Mouse (Mus musculus): ENCODE results near the gene Zfp503.

GRCm38 (mm10) chr14:21988577-21989290 is 667 bp downstream of the Zfp503 start:
- no peak for TF ChIP-seq POLR2A (IDR thresholded peaks at IDR 0.05; ENCODE audit: low read depth, low read length)
- TF ChIP-seq CTCF (IDR thresholded peaks at IDR 0.05; ENCODE audit: extremely low read depth, insufficient read depth, insufficient read length, insufficient replicate concordance): no peak

Measured in spleen, adult 2 months (tissue).